Mouse (Mus musculus): Measurements from ENCODE around the gene Bcar1.

The Bcar1 gene

DNA sequence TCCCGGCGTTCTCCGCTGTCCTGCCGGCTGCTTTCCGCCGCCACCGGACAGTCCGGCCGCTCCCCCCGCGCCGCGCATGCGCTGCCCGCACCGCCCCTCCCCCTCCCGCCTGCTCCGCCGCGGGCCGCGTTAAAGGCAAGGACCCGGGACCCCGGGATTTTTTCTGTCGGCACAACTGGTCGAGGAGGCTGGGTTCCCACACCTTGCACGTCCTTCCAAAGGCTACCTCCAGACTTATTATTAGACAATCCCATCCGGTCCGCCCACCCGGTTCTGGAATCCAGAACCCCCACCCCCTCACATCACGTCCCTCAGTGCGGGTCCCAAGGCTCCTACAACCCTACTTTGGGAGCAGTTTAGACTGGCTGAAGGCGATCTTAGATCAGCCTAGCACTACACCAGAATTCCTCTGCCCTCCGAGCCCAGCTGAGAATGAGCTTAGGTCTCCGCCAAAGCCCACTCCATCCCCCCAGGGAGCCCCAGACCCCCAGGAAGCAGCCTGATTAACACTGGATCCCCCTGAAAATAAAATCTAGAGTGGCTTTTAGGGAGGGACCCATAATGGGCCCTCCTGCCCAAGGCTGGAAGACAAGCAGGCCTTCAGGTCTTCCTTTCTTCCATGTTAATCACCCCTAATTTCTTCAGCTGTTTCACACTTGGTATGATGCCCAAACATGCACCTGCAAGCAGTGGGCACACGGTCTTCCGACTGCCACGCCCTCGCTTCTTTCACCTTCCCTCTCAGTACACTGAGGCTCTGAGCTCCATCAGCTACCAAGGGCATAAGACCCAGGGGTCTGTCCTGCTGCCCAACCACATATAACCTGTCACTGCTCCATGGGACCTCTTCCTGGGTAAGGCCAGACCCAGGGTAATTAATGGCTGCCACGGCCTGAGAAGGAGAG is at the start of gene Bcar1:
Bcar1 (minus strand) TSS at position 18 of the 905 bp plus-strand sequence.
- peak; percentile 94 for DNase-seq (ENCODE audit: low spot score)

DNA sequence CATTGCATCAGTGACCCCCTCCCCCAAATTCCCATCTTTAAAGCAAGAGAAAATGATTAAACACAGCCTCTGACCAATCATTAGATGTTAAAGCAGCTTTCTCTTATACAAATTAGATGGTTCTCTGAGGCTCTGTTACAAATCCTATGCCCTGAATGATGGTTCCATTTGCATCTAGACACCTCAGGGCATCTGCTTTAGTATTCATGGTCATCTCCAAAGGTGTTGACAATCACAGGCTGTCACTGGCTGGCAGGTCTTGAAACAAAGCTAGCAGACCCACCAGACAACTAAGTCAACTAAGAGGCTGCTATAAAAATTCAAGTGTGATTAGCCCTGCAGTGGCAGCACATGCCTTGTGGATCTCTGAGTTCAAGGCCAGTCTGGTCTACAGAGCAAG is 46.0 kb upstream of the Bcar1 start:
- no peak for DNase-seq (ENCODE audit: low spot score)

DNA sequence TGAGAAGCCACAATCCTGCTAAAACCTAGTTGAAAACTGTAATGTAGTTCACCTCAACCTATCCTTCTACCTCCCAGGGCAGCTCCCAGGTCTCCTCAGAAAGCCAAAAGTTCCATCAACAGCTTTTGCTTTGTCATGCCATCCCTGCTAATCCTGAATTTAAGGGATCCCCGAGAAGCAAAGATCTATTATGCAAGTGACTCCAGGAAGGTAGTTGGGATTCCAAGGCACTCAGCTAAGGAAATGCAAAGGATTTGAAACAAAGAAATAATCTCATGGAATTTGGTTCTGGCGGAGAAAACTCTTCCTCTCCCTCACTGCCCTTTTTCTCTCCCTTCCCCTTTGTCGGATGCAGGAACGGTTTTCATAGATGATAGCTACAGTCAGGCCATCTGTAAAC is 45.6 kb upstream of the Bcar1 start:
- no peak for DNase-seq (ENCODE audit: low spot score)

DNA sequence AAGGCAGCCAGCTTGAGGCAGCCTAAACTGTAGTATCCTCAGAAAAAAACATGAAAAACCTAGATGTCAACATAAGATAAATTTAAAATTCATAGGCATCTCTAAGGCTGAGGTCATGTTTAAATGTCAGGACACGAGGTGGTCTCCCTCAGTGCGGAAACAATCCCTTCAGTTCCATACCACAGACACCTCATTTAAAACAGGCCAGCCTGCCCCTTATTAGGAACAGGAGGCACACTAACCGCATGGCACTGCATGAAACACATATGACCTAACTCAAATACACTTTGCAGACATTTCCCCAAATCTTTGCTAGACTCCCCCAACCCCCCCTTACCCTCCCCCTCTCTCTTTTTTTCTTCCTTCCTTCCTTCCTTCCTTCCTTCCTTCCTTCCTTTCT is 44.9 kb upstream of the Bcar1 start:
- no peak for DNase-seq (ENCODE audit: low spot score)

DNA sequence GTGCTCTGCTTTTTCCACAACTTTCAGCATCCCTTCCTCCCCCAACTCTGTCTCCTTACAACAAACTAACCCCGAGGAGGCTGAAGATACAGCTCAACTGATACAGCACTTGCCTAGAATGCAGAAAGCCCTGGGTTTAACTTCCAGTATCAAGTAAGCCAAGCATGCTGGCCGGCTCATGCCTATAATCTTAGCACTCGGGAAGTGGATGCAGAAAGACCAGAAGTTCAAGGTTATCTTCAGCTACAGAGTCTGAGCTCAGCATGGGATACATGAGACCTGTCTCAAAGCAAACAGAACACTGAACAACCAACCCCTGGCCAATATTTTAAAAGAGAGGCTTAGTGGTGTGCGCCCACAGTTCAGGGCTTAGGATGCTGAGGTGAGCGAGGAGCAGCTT is 44.5 kb upstream of the Bcar1 start:
- no peak for DNase-seq (ENCODE audit: low spot score)

DNA sequence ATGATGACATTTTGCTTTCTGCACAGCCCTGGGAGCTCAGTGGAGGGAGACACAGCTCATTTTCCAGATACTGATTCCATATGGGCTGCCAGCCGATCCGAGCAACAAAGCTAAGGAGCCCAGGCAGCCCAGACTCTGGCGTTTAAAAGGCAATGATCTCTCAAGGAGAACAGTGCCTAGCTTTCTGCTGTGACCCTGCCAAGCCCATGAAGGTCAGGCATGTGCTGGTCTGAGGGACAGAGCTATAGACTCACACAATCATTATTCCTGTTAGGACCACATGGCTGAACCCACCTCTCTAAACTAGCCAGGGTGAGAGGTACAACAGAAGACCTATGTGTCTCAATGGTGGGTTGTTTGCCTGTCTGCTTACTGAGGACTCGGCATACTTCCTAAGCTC is 44.1 kb upstream of the Bcar1 start:
- no peak for DNase-seq (ENCODE audit: low spot score)

DNA sequence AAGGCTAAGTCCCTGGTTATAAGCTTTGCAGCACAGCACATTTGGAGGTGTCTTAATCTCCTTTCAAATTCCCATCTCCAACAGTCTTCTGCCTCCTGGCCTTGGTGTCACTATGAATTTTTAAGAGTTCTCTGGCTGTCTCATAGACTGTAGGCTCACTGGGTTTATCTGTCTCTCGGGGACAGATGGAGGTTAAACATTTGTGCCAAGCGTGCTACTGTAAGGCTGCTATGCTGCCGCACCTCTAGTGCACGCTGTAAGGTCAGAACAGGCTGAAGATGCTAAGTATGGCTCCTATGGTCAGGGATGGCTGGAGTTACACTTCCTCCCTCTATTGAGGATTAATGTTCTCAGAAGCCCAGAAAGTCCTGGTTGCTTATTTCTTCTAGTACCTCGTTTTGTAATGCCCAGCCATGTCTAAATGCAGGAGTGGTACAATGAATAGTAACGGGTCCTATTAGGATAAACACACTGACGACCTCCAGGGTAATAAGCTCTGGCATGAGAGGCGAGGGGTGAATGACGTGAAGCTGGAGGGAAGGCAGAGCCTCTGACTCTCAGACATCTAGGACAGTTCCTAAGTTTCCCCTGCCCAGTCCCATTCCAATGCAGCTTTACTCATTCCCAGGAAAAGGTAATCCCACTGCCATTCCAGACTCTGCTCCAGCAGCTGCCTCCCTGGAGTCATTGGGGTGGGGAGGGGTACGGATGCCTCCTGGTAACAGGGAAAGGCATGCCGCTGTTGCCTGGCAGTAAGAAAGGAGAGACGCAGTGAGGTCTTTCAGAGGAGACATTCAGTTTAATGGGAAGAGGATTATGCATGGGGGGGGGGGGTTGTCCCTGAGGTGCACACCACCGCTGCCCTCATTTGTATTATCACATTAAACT is 43.3 kb upstream of the Bcar1 start:
- DNase-seq (ENCODE audit: low spot score) = no peak

DNA sequence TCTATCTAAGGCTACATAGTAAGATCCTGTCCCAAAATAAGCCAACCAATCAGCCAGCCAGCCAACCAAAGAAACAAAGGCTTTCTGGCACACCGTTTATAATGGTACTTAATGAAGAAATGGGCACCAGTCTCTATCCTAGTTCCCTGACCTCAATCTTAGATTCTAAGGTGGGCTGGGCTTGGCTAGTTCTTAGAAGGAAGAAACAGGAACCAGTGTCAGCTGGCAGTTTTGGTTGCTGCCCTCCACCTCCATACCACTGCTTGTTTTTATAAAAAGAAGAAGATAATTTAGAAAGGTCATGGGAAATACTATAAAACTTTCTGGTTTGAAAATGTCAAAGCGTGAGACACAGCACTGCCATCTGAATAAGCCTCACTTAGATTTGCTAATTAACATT is 42.5 kb upstream of the Bcar1 start:
- no peak for DNase-seq (ENCODE audit: low spot score)

DNA sequence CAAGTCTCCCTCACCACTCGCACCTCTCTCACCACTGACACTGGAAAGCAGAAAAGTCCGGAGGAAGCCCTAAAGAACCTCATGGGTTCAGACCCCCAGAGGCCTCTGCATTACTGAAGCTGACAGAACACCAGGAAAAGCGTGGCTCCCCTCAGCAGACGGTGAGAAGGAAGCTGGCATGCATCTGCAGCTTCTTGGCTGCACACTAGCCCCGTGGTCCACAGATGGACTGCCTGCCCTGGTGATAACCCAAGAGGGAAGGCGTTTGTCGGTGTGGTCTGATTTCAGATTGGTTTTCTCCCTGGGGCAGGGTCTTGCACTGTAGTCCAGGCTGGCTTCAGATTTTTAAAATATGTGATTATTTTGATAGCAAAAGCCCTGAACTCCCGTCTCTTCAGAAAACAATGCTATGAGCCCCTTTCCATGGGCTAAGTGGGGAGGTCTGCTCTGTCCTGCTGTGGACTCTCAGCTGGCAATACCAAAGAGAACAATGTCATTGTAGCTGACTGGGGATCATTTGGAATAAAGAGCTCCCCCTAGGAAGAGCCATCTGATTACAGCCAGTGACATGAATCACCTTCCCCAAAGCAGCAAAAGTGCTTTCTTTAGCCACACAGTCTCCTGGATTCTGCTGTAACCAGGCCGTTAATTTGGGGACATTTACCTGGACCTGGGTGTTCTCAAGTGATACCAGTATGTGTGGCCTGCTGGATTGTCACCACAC is 39.2 kb upstream of the Bcar1 start:
- no peak for DNase-seq (ENCODE audit: low spot score)

DNA sequence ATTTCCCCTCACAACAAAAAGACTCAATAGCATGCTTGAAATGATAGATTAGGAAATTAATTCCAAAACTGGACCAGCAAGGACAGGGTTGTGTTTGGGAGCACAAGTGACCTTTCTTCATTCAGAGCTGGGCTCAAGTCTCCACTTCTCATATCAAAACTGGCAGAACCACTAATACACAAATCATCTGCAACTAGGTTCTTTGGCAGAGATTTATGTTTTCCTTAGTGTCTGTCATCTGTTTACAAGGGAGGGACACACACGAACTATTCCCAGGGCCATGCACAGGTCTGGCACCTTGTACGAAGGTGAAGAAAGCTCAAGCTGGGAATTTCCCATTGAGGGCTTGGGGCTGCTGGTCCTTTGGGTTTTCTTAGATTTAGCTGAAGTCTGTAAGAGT is 38.6 kb upstream of the Bcar1 start:
- DNase-seq (ENCODE audit: low spot score) = no peak

DNA sequence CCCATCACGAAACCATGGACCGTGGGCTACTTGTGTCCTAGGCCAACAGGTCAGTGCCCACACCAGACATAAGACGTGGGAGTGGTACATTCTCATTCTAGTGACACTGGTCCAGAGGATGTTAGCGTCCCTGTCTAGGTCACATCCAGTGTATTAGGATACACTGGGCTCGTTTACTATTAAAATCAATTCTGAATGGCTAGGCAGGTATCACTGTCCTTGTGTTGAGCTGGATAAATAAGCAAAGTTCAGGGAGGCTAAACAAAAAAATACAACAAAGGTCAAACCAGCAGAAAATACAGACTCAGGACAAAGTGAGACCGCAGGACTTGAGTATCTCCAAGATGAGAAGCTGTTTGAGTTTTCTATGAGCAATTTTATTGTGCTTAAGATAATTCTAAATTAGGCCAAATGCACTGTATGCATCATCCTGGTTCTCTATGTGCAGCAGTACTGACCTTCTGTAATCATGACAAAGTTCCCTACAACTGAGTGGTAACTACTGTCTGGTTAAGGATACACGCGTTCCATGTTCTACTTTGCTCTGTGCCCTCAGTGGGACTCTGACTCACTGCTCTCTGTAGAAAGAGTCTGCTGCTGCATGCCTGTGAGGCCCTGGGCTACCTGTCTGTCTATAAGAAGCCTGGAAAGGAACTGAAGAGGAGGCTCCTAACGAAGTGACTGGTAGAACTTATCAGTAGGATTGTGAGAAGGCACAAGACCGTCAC is 37.3 kb upstream of the Bcar1 start:
- no peak for DNase-seq (ENCODE audit: low spot score)

DNA sequence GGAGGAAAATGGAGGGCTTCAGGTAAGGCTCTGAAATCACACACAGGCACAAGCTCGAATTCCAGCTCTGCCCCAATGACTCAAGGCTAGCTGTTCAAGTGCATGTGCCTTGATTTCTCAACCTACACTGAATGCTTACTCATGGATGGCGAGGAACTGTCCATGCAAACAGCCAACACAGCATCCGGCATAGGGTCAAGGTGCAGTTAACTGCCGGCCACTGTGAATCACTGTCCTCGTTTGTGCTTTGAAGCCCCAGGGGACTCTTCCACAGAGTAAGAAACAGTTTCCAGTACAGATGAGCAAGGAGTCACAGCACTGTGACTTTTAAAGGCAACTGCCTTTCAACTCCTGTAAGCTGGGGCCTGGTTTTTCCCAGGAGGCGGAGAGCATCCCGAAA is 36.1 kb upstream of the Bcar1 start:
- no peak for DNase-seq (ENCODE audit: low spot score)

DNA sequence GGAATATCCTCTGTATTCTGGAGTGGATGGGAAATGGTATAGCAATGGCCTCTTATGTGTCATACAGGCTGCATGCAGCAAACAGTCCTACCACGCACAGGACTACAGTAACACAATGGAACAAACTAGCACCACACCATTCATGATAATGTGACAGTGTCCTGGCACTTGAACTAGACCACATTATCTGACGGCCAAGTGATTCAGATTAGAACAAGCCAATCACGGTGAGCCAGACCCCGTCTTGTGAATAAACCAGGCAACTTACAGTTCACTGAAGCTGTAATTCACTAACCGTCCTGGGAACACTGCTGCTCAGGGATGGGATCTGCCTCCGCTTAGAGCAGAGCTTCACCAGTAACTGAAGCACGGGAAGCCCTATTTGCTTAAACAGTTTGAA is 35.2 kb upstream of the Bcar1 start:
- peak; percentile 36 for DNase-seq (ENCODE audit: low spot score)

DNA sequence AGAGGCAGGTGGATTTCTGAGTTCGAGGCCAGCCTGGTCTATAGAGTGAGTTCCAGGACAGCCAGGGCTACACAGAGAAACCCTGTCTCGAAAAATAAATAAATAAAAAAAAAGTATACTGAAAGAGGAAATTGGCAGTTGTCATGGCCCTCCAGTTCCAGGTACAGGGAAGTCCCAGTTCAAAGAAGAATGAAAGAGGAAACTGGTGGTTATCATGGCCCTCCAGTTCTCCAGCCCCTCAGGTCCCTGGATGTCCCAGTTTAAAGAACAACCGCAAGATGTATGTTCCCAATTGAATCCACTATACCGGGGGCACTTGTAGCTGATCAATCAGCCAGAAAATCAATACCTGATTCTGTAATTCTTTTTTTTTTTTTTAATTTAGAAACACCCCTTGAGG is 32.9 kb upstream of the Bcar1 start:
- no peak for DNase-seq (ENCODE audit: low spot score)

DNA sequence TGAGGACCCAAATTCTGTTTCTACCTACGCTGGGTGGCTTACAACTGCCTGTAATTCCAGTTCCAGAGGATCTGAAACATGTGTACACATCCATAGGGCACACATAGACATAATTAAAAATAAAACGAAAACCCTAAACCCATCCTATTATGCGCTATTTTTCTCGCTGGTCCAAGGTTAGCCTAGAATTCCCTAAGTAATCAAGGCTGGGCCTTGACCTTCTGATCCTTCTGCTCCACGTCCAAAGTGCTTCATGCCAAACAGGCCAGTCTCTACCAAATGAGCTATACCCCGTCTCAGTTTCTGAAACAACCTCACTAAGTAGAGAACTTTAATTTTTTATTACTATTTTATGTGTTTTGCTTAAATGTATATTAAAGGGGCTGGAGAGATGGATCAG is 32.2 kb upstream of the Bcar1 start:
- DNase-seq (ENCODE audit: low spot score) = no peak

DNA sequence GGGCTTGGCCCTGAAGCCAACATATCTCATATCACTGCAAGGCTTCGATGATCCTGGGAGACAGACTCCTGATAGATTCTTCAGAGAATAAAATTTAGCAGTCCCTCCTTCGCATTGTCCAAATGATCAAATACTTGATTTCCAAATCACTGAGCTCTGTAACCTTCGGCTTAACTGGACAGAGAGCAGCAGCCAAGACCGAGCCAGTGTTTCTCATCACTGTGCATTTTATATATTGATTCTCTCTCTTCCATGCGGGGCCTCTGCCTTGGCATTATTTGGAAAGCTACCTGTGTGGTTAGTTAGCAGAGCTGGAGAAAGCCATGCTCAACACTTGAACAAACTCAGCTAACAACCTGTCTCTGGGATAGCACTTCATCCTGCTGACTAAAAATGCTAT is 29.9 kb upstream of the Bcar1 start:
- no peak for DNase-seq (ENCODE audit: low spot score)

DNA sequence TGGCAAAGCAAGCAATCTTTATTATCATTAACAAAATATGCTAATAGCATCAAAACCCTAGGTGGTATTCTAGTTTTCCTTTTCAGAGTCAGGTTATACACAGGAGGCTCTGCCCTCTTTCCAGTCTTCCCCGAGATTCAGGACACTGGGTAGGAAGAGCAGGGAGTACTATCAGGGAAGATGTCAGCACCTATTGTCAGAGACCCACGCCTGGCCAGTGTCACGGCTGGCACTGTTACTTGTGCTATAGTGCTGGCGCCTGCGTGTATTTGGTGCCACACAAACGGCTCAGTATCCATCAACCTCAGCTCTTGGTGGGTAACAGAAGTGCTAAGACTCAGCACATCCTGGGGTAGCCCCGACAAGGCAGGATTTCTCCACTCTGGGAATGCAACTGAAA is 29.4 kb upstream of the Bcar1 start:
- no peak for DNase-seq (ENCODE audit: low spot score)

DNA sequence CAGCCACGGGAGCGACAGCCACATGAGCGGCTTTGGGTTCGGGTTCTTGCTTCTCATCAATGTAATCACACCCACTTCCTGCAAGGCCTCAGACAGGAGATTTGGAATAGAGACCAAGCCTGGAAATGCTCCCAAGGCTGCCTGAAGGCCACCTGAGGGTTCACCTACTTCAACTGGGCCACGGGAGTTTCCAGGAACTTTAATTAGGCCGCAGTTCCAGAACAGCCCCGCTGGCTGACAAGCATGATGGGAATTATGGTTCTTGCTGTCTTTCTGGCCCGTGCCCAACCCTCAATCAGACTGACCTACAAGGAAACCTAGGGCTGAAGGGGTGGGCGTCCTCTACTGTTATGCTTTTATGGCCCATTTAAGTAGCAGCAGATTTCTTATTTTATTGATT is 28.5 kb upstream of the Bcar1 start:
- no peak for DNase-seq (ENCODE audit: low spot score)

DNA sequence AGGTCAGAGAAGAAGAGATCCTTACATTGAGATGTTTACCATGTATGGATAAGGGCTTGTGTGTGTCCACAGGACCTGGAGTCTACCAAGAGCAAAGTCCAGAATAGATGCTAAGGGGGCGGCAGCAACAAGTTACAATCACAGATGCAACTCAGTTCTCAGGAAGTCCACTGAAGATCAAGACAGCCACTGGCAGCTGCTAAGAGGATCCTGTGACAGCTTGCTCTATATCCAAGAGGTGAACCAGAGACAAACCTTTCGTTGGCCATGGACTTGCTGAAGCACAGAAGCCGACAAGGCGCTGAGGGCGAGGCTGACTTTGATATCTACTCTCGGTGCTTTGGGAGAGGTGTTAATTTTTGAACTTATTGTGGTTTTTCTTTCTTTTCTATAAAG is 28.0 kb upstream of the Bcar1 start:
- DNase-seq (ENCODE audit: low spot score) = no peak

DNA sequence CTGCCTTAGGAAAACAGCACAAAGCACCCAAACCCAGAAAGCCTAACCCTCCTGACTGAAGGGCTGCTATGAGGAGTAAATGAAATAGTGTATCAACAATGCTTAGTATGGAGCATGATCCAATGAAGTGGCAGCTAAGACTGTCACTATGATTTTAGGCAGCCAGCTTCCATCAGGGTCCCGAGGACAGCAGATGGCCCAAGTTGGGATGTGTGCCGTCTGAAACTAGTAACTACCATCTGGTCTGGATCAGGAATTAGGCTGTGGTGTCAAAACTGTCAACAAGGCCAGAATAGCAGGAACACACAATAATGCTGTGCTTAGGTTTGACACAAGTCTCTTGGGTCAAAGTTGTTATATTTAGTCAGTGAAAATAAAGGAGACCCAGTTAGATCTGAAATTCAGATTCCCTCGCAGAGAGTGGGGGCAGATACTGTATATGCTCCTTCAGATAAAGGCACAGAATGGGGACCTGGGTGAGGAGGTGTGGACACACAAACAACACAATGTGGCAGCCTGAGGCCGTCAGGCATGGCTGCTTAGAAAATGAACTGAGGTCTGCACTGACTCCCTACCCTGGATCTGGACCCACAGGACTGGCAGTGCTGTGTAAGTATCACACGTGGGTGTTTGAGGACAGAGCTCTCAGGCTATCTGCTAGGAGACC is 27.5 kb upstream of the Bcar1 start:
- DNase-seq (ENCODE audit: low spot score) = no peak

DNA sequence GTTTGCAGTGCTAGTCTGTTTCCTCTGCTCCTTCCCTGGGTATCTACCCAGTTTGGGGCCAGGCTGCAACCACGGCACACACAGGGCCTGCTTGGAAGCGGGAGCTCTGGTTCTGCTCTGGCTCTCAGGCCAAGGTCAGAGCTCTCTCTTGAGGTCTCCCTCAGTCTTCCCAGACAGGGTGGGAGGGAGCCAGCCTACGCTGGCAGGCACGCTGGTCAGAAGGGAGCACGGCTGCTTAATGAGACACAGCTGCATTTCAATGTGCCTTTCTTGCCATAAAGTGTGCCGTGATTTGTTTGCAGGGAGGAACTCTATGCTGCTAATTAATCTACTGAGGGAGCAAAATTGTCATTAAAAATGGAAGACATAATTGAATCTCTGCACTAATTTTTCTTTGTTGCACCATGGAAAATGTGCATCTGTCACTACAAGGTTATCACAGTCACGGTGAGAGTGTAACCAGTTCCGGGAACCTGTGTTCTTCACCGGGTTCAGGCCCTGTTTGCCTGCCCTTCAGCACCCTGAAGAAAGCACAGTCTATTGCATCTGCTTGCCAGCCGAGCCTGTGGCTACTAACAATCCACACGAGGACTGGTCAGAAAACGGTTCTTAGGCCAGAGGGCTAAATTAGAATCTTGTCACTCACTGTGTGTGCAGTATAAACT is 26.3 kb upstream of the Bcar1 start:
- DNase-seq (ENCODE audit: low spot score) = peak; percentile 64
